Mouse (Mus musculus): ENCODE data around the gene Teddm1b. TPM values are rescaled to one million over a fixed set of nuclear protein-coding genes. Genes with fewer than 3 reads are reported as not detected.

The Teddm1b gene
- 0.09 TPM in 1 of 2 replicates, not detected in the other for polyA plus RNA-seq (2012; rRNA removed)

GRCm38 (mm10) chr1:153874045-153874444 lies at the start of gene Teddm1b:
TSS of gene Teddm1b (plus strand) at chr1:153874345.

GRCm38 (mm10) chr1:153844042-153844441 lies 30.1 kb upstream of the Teddm1b start, which contains the start of gene Rgsl1:
TSS of gene Rgsl1 (minus strand) at chr1:153844142.

GRCm38 (mm10) chr1:153891442-153891841 lies 17.3 kb downstream of the Teddm1b start, which contains the start of gene Teddm1a:
TSS of gene Teddm1a (plus strand) at chr1:153891742.

GRCm38 (mm10) chr1:153899731-153900380 lies 25.7 kb downstream of the Teddm1b start, which contains the start of the genes Glul and Teddm2:
TSS of gene Glul (plus strand) at chr1:153899944.
TSS of gene Teddm2 (minus strand) at chr1:153900228.

Other genes starting within 250 kb of the Teddm1b start
- 0.02 TPM in 1 of 2 replicates, not detected in the other for gene Rgs8, start 221.3 kb upstream of the Teddm1b start, polyA plus RNA-seq (2012; rRNA removed)
- 0.47 and 0.73 TPM in 2 replicates for gene Rgs16, start 134.0 kb upstream of the Teddm1b start, polyA plus RNA-seq (2012; rRNA removed)
- gene Rnasel, start 124.9 kb upstream of the Teddm1b start, polyA plus RNA-seq (2012; rRNA removed): 1.6 and 2.8 TPM in 2 replicates
- 0.02 TPM in 1 of 2 replicates, not detected in the other for gene Rgsl1, start 30.2 kb upstream of the Teddm1b start, polyA plus RNA-seq (2012; rRNA removed)
- 0.74 TPM in 1 of 2 replicates, not detected in the other for gene Teddm1a, start 17.4 kb downstream of the Teddm1b start, polyA plus RNA-seq (2012; rRNA removed)
- 112 and 123 TPM in 2 replicates for gene Glul, start 25.6 kb downstream of the Teddm1b start, polyA plus RNA-seq (2012; rRNA removed)
- 0.23 and 0.73 TPM in 2 replicates for gene Teddm2, start 25.9 kb downstream of the Teddm1b start, polyA plus RNA-seq (2012; rRNA removed)

Measured in stomach, adult 2 months (tissue).